Mouse (Mus musculus) lung, postnatal 36 days (tissue): ENCODE measurements around the gene Metap2.
A peak's percentile ranks its signal among the peaks of the same experiment; 100 is the strongest.
"Not testable (repeated sequence)": the region's sequence is repeated elsewhere in the genome, so short reads cannot be mapped to it uniquely, and the experiment has no call there.

Experiments used
- DNase-seq: peaks from one replicate; pipeline ENCODE4 v3.0.0; 2022; ENCODE audit warnings: mixed read lengths

The Metap2 gene

GRCm38 (mm10) chr10:93909811-93910446 is 13.0 kb upstream of the Metap2 start:
- no peak for DNase-seq

- DNase-seq, result no peak
These were observed 12.1 kb upstream of the Metap2 start for GRCm38 (mm10) chr10:93909015-93909414.

GRCm38 (mm10) chr10:93908540-93908939 is 11.6 kb upstream of the Metap2 start:
- DNase-seq, result no peak

GRCm38 (mm10) chr10:93907376-93907775 is 10.5 kb upstream of the Metap2 start:
- no peak for DNase-seq

- no peak for DNase-seq
These were observed 3.0 kb upstream of the Metap2 start for GRCm38 (mm10) chr10:93899907-93900306.

GRCm38 (mm10) chr10:93899303-93899702 is 2.4 kb upstream of the Metap2 start:
- DNase-seq, result peak; percentile 56

GRCm38 (mm10) chr10:93892551-93892950 is 4.3 kb downstream of the Metap2 start:
- no peak for DNase-seq

- DNase-seq, result no peak
These were observed 5.9 kb downstream of the Metap2 start for GRCm38 (mm10) chr10:93891031-93891430.

GRCm38 (mm10) chr10:93890565-93890964 is 6.3 kb downstream of the Metap2 start:
- DNase-seq, result no peak

GRCm38 (mm10) chr10:93889976-93890375 is 6.9 kb downstream of the Metap2 start:
- no peak for DNase-seq

- DNase-seq, result peak; percentile 90
These were observed 7.3 kb downstream of the Metap2 start for GRCm38 (mm10) chr10:93889579-93889950.

- peak; percentile 4 for DNase-seq
These were observed 7.8 kb downstream of the Metap2 start for GRCm38 (mm10) chr10:93888935-93889578.

GRCm38 (mm10) chr10:93888590-93888934 is 8.3 kb downstream of the Metap2 start:
- DNase-seq, result no peak

GRCm38 (mm10) chr10:93885839-93886477 is 10.9 kb downstream of the Metap2 start:
- DNase-seq, result peak; percentile 20

- DNase-seq, result no peak
These were observed 14.0 kb downstream of the Metap2 start for GRCm38 (mm10) chr10:93882738-93883364.

- no peak for DNase-seq
These were observed 15.0 kb downstream of the Metap2 start for GRCm38 (mm10) chr10:93881918-93882317.

- DNase-seq, result no peak
These were observed 18.2 kb downstream of the Metap2 start for GRCm38 (mm10) chr10:93878732-93879131.

GRCm38 (mm10) chr10:93876772-93877171 is 20.1 kb downstream of the Metap2 start:
- no peak for DNase-seq

- DNase-seq, result no peak
These were observed 28.0 kb downstream of the Metap2 start for GRCm38 (mm10) chr10:93868886-93869285.

GRCm38 (mm10) chr10:93868401-93868800 is 28.5 kb downstream of the Metap2 start:
- DNase-seq, result no peak

GRCm38 (mm10) chr10:93856095-93856494 is 40.8 kb downstream of the Metap2 start:
- no peak for DNase-seq

- DNase-seq, result no peak
These were observed 41.8 kb downstream of the Metap2 start for GRCm38 (mm10) chr10:93855126-93855525.

- DNase-seq, result no peak
These were observed 50.2 kb downstream of the Metap2 start for GRCm38 (mm10) chr10:93846706-93847105.

GRCm38 (mm10) chr10:93835115-93835514 is 61.8 kb downstream of the Metap2 start:
- not testable (repeated sequence) for DNase-seq
